Mouse (Mus musculus) small intestine, adult 10 weeks (tissue): ENCODE data around the gene Snapin. TPM values are rescaled to one million over a fixed set of nuclear protein-coding genes. Genes with fewer than 3 reads are reported as not detected.

Experiments used
- polyA plus RNA-seq: library from polyadenylated mRNA; stranded (reverse); fragments of 350-450 nt; fragmentation: Illumina TruSeq; extraction: RNeasy Lipid Tissue Mini Kit (QIAGEN cat#74804); gene quantifications from one replicate; pipeline ENCODE4 v1.2.3, GENCODE M21; 2014; ENCODE audit warnings: low replicate concordance

Gene Snapin
- polyA plus RNA-seq = 32.7 TPM

GRCm38 (mm10) chr3:90490696-90491256 is at the start of gene Snapin:
Gene Snapin (minus strand): TSS chr3:90491033.

GRCm38 (mm10) chr3:90537141-90537904 is 46.5 kb upstream of the Snapin start, which contains the start of gene S100a16:
Gene S100a16 (plus strand): TSS chr3:90537254.

GRCm38 (mm10) chr3:90526580-90526979 is 35.7 kb upstream of the Snapin start, which contains the start of gene S100a14:
Gene S100a14 (plus strand): TSS chr3:90526856.

GRCm38 (mm10) chr3:90513796-90514590 is 23.2 kb upstream of the Snapin start, which contains the start of the genes S100a1 and S100a13:
Gene S100a1 (minus strand): TSS chr3:90514392.
Gene S100a13 (plus strand): TSS chr3:90514435.

GRCm38 (mm10) chr3:90508950-90509746 is 18.3 kb upstream of the Snapin start, which contains the start of gene Chtop:
Gene Chtop (minus strand): TSS chr3:90509498.

GRCm38 (mm10) chr3:90475831-90476611 is 14.8 kb downstream of the Snapin start, which contains the start of gene Ilf2:
Gene Ilf2 (plus strand): TSS chr3:90476126.

GRCm38 (mm10) chr3:90465686-90466310 is 25.0 kb downstream of the Snapin start, which contains the start of gene Npr1:
Gene Npr1 (minus strand): TSS chr3:90465866.

Other genes with a start within 250 kb of the Snapin start
- 3.1 TPM for gene Creb3l4, start 247.5 kb downstream of the Snapin start, polyA plus RNA-seq
- 62.4 TPM for gene Slc39a1, start 242.9 kb downstream of the Snapin start, polyA plus RNA-seq
- gene Crtc2, start 236.9 kb downstream of the Snapin start, polyA plus RNA-seq = 10.5 TPM
- gene Dennd4b, start 225.8 kb downstream of the Snapin start, polyA plus RNA-seq = 0.48 TPM
- gene Gatad2b, start 197.9 kb downstream of the Snapin start, polyA plus RNA-seq = 20.5 TPM
- gene Slc27a3, start 101.1 kb downstream of the Snapin start, polyA plus RNA-seq = not detected
- 8.9 TPM for gene Ints3, start 57.4 kb downstream of the Snapin start, polyA plus RNA-seq
- gene Npr1, start 25.2 kb downstream of the Snapin start, polyA plus RNA-seq = 1.4 TPM
- 30.4 TPM for gene Ilf2, start 14.9 kb downstream of the Snapin start, polyA plus RNA-seq
- gene Chtop, start 18.5 kb upstream of the Snapin start, polyA plus RNA-seq = 112 TPM
- 27.6 TPM for gene S100a1, start 23.4 kb upstream of the Snapin start, polyA plus RNA-seq
- 2.8 TPM for gene S100a13, start 23.4 kb upstream of the Snapin start, polyA plus RNA-seq
- not detected for gene S100a14, start 35.8 kb upstream of the Snapin start, polyA plus RNA-seq
- 9.7 TPM for gene S100a16, start 46.2 kb upstream of the Snapin start, polyA plus RNA-seq
- gene S100a3, start 69.5 kb upstream of the Snapin start, polyA plus RNA-seq = not detected
- gene S100a2, start 99.2 kb upstream of the Snapin start, polyA plus RNA-seq = not detected
- not detected for gene Gm42674, start 110.9 kb upstream of the Snapin start, polyA plus RNA-seq
- gene S100a4, start 112.7 kb upstream of the Snapin start, polyA plus RNA-seq = not detected
- not detected for gene S100a5, start 117.5 kb upstream of the Snapin start, polyA plus RNA-seq
- gene S100a6, start 121.8 kb upstream of the Snapin start, polyA plus RNA-seq = 8.6 TPM
- not detected for gene S100a7a, start 163.0 kb upstream of the Snapin start, polyA plus RNA-seq
- not detected for gene S100a8, start 177.9 kb upstream of the Snapin start, polyA plus RNA-seq
- not detected for gene S100a9, start 204.7 kb upstream of the Snapin start, polyA plus RNA-seq
- gene Pglyrp4, start 235.9 kb upstream of the Snapin start, polyA plus RNA-seq = not detected